ENCODE assay signal across 24 mouse cellular contexts in the genomic region with DNA sequence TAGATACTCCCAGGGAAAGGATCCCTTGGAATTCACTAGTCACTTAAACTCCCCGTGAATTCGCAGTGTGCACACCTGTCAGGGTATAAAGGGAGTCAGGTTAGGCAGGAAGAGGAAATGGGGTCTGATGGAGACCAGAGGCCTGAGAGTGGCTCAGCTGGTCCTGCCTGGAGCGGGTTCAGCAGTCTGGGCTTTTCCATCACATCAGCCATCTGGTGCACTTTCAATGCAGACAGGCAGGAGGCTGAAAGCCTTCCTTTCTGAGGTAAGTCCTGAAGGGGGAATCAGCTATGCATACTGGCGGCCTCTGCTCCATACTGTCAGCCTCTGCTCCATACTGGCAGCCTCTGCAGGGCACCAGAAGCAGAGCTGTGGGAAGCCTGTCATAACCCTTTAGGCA. TPM values are rescaled to one million over a fixed set of nuclear protein-coding genes. Genes with fewer than 3 reads are reported as not detected.
DNase-seq lines count a peak whose midpoint lies in the region; ATAC-seq and TF ChIP-seq lines count a peak whose summit lies in the region.
"Had no signal": no experiment of that assay in that cellular context is flagged by ENCODE, and none has a peak within 500 bp of the region (broad histone marks: within the 10 kb centered on the region; RNA-seq: fewer than 3 reads in every experiment).

No protein-coding gene starts in this region.

- 81% methylated on average over 4 of the region's 4 CpGs for WGBS in midbrain, postnatal 0 days
- 75% methylated on average over 4 of the region's 4 CpGs for WGBS in midbrain, embryonic 13.5 days

- no peaks in the 10 kb centered on the region for H3K4me1 ChIP-seq in midbrain, postnatal 0 days (ENCODE audit: insufficient read depth, low read length)
- peaks cover 3% of the 10 kb centered on the region for H3K4me1 ChIP-seq in midbrain, embryonic 13.5 days (replicated peaks)

- ATAC-seq in midbrain, postnatal 0 days (ENCODE audit: low FRiP score), result no peak
- ATAC-seq in midbrain, embryonic 13.5 days, result no peak
- ATAC-seq: forebrain, embryonic 15.5 days; lung, postnatal 0 days had no signal

- peak; percentile 1 to 13 for DNase-seq in adrenal gland, adult (ENCODE audit: inconsistent age in 2 of 2, low spot score in 1 of 2)
- DNase-seq in adrenal gland, postnatal 36 days, result no peak
- peak; percentile 48 for DNase-seq in heart, adult 11 months
- DNase-seq in heart, adult 9 months (ENCODE audit: low spot score in 2 of 2), result no peak
- peak; percentile 49 for DNase-seq in midbrain, postnatal 0 days (ENCODE audit: low spot score)
- peak; percentile 10 for DNase-seq in urinary bladder, adult 2 months (ENCODE audit: low spot score)
- DNase-seq in urinary bladder, postnatal 25 days (ENCODE audit: low spot score), result no peak
- DNase-seq: adrenal gland, postnatal 25 days; cerebellum, adult 11 months; gastrocnemius, postnatal 14 days; heart, postnatal 14 days; kidney, adult 2 months; layer of hippocampus, postnatal 36 days; right cerebral cortex, postnatal 4 days had no signal

- no peaks in the 10 kb centered on the region for H3K9me3 ChIP-seq in midbrain, postnatal 0 days (ENCODE audit: low read length)
- no peaks in the 10 kb centered on the region for H3K9me3 ChIP-seq in midbrain, embryonic 13.5 days
- H3K9me3 ChIP-seq: embryonic facial prominence, embryonic 10.5 days; forebrain, embryonic 15.5 days; heart, embryonic 13.5 days had no signal

- no peak for TF ChIP-seq CTCF in midbrain, postnatal 0 days (IDR thresholded peaks at IDR 0.05)

- H3K4me2 ChIP-seq in midbrain, postnatal 0 days (ENCODE audit: low read depth, low read length, poor library complexity, severe bottlenecking), result no peak overlapping the region
- H3K4me2 ChIP-seq in midbrain, embryonic 13.5 days (replicated peaks), result no peak overlapping the region
- H3K4me2 ChIP-seq: forebrain, embryonic 15.5 days; heart, embryonic 13.5 days; hindbrain, embryonic 14.5 days had no signal

- no peak overlapping the region for H3K4me3 ChIP-seq in midbrain, postnatal 0 days (ENCODE audit: low read depth, low read length)
- no peak overlapping the region for H3K4me3 ChIP-seq in midbrain, embryonic 13.5 days (replicated peaks)
- H3K4me3 ChIP-seq: embryonic facial prominence, embryonic 10.5 days; forebrain, embryonic 15.5 days; heart, embryonic 13.5 days; midbrain, embryonic 10.5 days had no signal

- no peaks in the 10 kb centered on the region for H3K36me3 ChIP-seq in midbrain, postnatal 0 days (ENCODE audit: insufficient read depth, low read length)
- no peaks in the 10 kb centered on the region for H3K36me3 ChIP-seq in midbrain, embryonic 13.5 days
- H3K36me3 ChIP-seq: embryonic facial prominence, embryonic 10.5 days; forebrain, embryonic 15.5 days; heart, embryonic 13.5 days; midbrain, embryonic 10.5 days had no signal

- H3K27ac ChIP-seq in midbrain, postnatal 0 days (ENCODE audit: low read depth, low read length), result no peak overlapping the region
- H3K27ac ChIP-seq in midbrain, embryonic 13.5 days, result no peak overlapping the region
- H3K27ac ChIP-seq: embryonic facial prominence, embryonic 10.5 days; forebrain, embryonic 15.5 days; heart, embryonic 13.5 days; hindbrain, embryonic 14.5 days; kidney, postnatal 0 days; midbrain, embryonic 10.5 days had no signal

- H3K27me3 ChIP-seq in midbrain, postnatal 0 days (ENCODE audit: insufficient read depth, low read length), result 0 out of 2 replicates have a peak, but pooled peaks cover 3% of the 10 kb centered on the region
- peaks cover 14% of the 10 kb centered on the region; the same call in 1 of the 2 replicates for H3K27me3 ChIP-seq in midbrain, embryonic 13.5 days
- H3K27me3 ChIP-seq: forebrain, embryonic 15.5 days had no signal

- H3K9ac ChIP-seq in midbrain, postnatal 0 days (replicated peaks; ENCODE audit: low read length, poor library complexity, severe bottlenecking), result no peak overlapping the region
- no peak overlapping the region for H3K9ac ChIP-seq in midbrain, embryonic 13.5 days (replicated peaks)
- H3K9ac ChIP-seq: forebrain, embryonic 15.5 days; heart, embryonic 13.5 days; hindbrain, embryonic 14.5 days had no signal

RNA-seq across cellular contexts. Expression of a gene that starts 3.9 kb away (rescaled TPM):
- 10 to 100 TPM; 22.1 to 78.4 TPM for total RNA-seq in adrenal gland, postnatal 36 days (2021)
- total RNA-seq in midbrain, postnatal 0 days (2014; rRNA removed), result 44.4 and 57.7 TPM in 2 replicates
- polyA plus RNA-seq in midbrain, postnatal 0 days (2015; fragmentation: Nextera tagmentation; extraction: Ambion mirVana), result 220 and 237 TPM in 2 replicates
- polyA plus RNA-seq in midbrain, embryonic 13.5 days (2015; fragmentation: Nextera tagmentation; extraction: Ambion mirVana), result 47.1 and 47.4 TPM in 2 replicates
- 39.8 and 42.3 TPM in 2 replicates for polyA plus RNA-seq in urinary bladder, adult 2 months (2012; rRNA removed)

RNA-seq across cellular contexts. Expression of a gene that starts 27.0 kb away (rescaled TPM):
- under 1 TPM; 0.20 to 0.50 TPM for total RNA-seq in adrenal gland, postnatal 36 days (2021)
- total RNA-seq in midbrain, postnatal 0 days (2014; rRNA removed), result not detected in 2 replicates
- polyA plus RNA-seq in midbrain, postnatal 0 days (2015; fragmentation: Nextera tagmentation; extraction: Ambion mirVana), result not detected in 2 replicates
- polyA plus RNA-seq in midbrain, embryonic 13.5 days (2015; fragmentation: Nextera tagmentation; extraction: Ambion mirVana), result not detected in 2 replicates
- 1.5 and 1.9 TPM in 2 replicates for polyA plus RNA-seq in urinary bladder, adult 2 months (2012; rRNA removed)
- total RNA-seq: layer of hippocampus, postnatal 36 days; liver, adult 2 months had no signal
- polyA plus RNA-seq: hindbrain, embryonic 14.5 days; limb, embryonic 11.5 days had no signal

RNA-seq across cellular contexts. Expression of a gene that starts 54.5 kb away (rescaled TPM):
- 100 to 1,000 TPM; 147 to 148 TPM for total RNA-seq in adrenal gland, postnatal 36 days (2021)
- 119 and 193 TPM in 2 replicates for total RNA-seq in midbrain, postnatal 0 days (2014; rRNA removed)
- polyA plus RNA-seq in midbrain, postnatal 0 days (2015; fragmentation: Nextera tagmentation; extraction: Ambion mirVana), result 284 and 296 TPM in 2 replicates
- 590 and 618 TPM in 2 replicates for polyA plus RNA-seq in midbrain, embryonic 13.5 days (2015; fragmentation: Nextera tagmentation; extraction: Ambion mirVana)
- polyA plus RNA-seq in urinary bladder, adult 2 months (2012; rRNA removed), result 139 and 169 TPM in 2 replicates

Comparison
In these comparisons a context has a peak if more than half of its experiments do, and no peak if none do; other contexts are left out.
1. DNase-seq: peak in adrenal gland, adult (2 of 2), heart, adult 11 months (single experiment), midbrain, postnatal 0 days (single experiment) and urinary bladder, adult 2 months (single experiment); none in adrenal gland, postnatal 36 days (0 of 2), heart, adult 9 months (0 of 2) and urinary bladder, postnatal 25 days (single experiment).